Mouse (Mus musculus) hematopoietic multipotent progenitor cell, adult 10-12 weeks (in vitro differentiated cells): ENCODE measurements around the gene Phyhd1. TPM values are rescaled to one million over a fixed set of nuclear protein-coding genes. Genes with fewer than 3 reads are reported as not detected.

Experiments used
- polyA plus RNA-seq: library from polyadenylated mRNA; stranded (reverse); fragments of >175 nt; gene quantifications from 2 replicates; pipeline ENCODE4 v1.2.3, GENCODE M21; 2012; ENCODE audit warnings: low replicate concordance

Gene Phyhd1
- polyA plus RNA-seq, result 7.0 and 13.3 TPM in 2 replicates

DNA sequence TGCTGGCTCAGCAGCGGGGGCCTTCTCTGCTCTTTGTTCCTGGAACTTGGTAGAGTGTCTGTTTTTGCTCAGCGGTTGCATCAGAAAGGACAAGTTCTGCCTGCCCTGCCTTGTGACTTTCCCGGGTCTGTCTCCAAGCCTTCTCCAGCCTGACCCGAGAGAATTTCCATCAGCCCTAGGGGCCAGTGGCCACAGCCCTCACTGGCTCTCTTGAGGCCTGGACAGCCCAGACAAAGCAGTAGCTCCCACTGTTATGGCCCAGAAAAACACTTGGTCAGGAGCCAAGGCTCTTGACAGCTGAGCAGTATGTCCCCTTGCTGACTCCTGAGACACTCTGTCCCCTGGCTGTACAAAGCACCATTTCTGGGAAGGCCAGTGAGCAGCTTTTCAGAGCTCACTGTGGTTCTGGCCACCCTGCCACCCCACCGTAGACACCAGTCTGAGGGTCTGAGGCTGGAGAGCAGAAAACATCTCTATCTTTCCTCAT lies at the start of gene Phyhd1:
TSS of gene Phyhd1 (plus strand) at position 437 of the 487 bp plus-strand sequence.

GRCm38 (mm10) chr2:30237199-30237880 lies 28.7 kb upstream of the Phyhd1 start, which contains the start of gene Lrrc8a:
Lrrc8a (plus strand) TSS chr2:30237715.

GRCm38 (mm10) chr2:30240267-30240666 lies 25.7 kb upstream of the Phyhd1 start, which contains the start of gene Gm28035:
Gm28035 (plus strand) TSS chr2:30240567.

DNA sequence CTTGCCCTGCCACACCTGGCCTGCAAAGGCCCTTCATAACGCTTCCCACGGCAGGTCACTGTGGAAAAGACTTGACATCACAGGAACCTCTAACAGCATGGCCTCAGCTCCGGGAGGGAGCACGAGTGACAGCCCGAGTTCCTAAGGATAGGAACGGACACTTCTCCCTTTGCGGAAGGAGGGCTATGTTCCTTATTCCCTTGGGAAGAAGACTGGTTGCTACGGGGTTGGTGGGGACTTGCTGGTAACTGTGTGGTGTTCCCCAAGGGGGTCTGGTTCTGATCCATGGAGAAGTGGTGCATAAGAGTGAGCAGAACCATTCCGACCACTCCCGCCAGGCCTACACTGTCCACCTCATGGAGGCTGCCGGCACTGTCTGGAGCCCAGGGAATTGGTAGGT lies 14.7 kb downstream of the Phyhd1 start, which contains the start of gene Gm28038:
TSS of gene Gm28038 (plus strand) at position 301 of the 400 bp plus-strand sequence.

GRCm38 (mm10) chr2:30286192-30287026 lies 20.4 kb downstream of the Phyhd1 start, which contains the start of the genes Dolk and Nup188:
Dolk (minus strand) TSS chr2:30286334.
Nup188 (plus strand) TSS chr2:30286397.

Other genes starting within 250 kb of the Phyhd1 start
- 3.6 and 5.1 TPM in 2 replicates for gene Wdr34, start 217.3 kb upstream of the Phyhd1 start, polyA plus RNA-seq
- 202 and 208 TPM in 2 replicates for gene Set, start 208.8 kb upstream of the Phyhd1 start, polyA plus RNA-seq
- gene Pkn3, start 188.5 kb upstream of the Phyhd1 start, polyA plus RNA-seq, result 4.4 and 6.9 TPM in 2 replicates
- gene Zdhhc12, start 172.6 kb upstream of the Phyhd1 start, polyA plus RNA-seq, result 32.1 and 47.9 TPM in 2 replicates
- 29.0 and 54.9 TPM in 2 replicates for gene Zer1, start 141.6 kb upstream of the Phyhd1 start, polyA plus RNA-seq
- gene Tbc1d13, start 132.5 kb upstream of the Phyhd1 start, polyA plus RNA-seq, result 26.5 and 29.8 TPM in 2 replicates
- 15.4 and 27.4 TPM in 2 replicates for gene Endog, start 94.7 kb upstream of the Phyhd1 start, polyA plus RNA-seq
- gene Spout1, start 87.7 kb upstream of the Phyhd1 start, polyA plus RNA-seq, result 17.6 and 20.1 TPM in 2 replicates
- 2.4 and 10.4 TPM in 2 replicates for gene Kyat1, start 60.4 kb upstream of the Phyhd1 start, polyA plus RNA-seq
- gene Lrrc8a, start 28.5 kb upstream of the Phyhd1 start, polyA plus RNA-seq, result 6.5 and 13.1 TPM in 2 replicates
- 6.1 and 10.3 TPM in 2 replicates for gene Gm28035, start 25.6 kb upstream of the Phyhd1 start, polyA plus RNA-seq
- gene Gm28038, start 14.8 kb downstream of the Phyhd1 start, polyA plus RNA-seq, result not detected in 2 replicates
- 5.6 and 6.9 TPM in 2 replicates for gene Dolk, start 20.1 kb downstream of the Phyhd1 start, polyA plus RNA-seq
- 42.0 and 50.7 TPM in 2 replicates for gene Nup188, start 20.2 kb downstream of the Phyhd1 start, polyA plus RNA-seq
- gene Sh3glb2, start 93.1 kb downstream of the Phyhd1 start, polyA plus RNA-seq, result 52.4 and 84.3 TPM in 2 replicates
- gene Miga2, start 98.0 kb downstream of the Phyhd1 start, polyA plus RNA-seq, result 9.1 and 10.1 TPM in 2 replicates
- gene Dolpp1, start 126.1 kb downstream of the Phyhd1 start, polyA plus RNA-seq, result 20.7 and 37.4 TPM in 2 replicates
- gene Crat, start 149.6 kb downstream of the Phyhd1 start, polyA plus RNA-seq, result 40.2 and 81.9 TPM in 2 replicates
- gene Ptpa, start 149.8 kb downstream of the Phyhd1 start, polyA plus RNA-seq, result 364 and 511 TPM in 2 replicates
- gene Ier5l, start 208.0 kb downstream of the Phyhd1 start, polyA plus RNA-seq, result 3.1 and 10.1 TPM in 2 replicates